Mouse (Mus musculus) kidney, postnatal 10 days (tissue): Measurements from ENCODE around the gene Ldhc.
"Not testable (repeated sequence)": the region's sequence is repeated elsewhere in the genome, so short reads cannot be mapped to it uniquely, and the experiment has no call there.

ENCODE experiments used
- DNase-seq: peaks from one replicate; pipeline ENCODE4 v3.0.0; 2021; ENCODE audit warnings: mixed read lengths

Gene Ldhc

DNA sequence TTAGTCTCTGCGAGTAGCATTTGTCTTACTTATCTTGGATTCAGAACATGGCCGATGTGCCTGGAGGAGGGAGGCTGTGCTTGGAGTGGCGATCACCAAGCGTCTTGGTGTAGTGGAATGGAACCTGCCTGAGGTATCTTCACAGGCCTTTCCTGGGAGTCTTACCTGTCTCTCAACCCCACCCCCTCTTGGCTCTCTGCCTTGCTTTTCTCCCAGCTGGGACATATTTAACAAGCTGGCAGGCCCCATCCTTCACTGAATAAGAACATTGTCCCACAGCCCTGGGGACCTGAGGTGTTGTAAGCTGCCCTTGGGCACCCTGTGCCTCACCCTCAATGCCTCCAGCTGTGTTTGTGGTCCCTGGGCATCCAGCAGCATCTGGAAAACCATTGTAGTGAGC is 17.4 kb upstream of the Ldhc start:
- peak; percentile 32 for DNase-seq

DNA sequence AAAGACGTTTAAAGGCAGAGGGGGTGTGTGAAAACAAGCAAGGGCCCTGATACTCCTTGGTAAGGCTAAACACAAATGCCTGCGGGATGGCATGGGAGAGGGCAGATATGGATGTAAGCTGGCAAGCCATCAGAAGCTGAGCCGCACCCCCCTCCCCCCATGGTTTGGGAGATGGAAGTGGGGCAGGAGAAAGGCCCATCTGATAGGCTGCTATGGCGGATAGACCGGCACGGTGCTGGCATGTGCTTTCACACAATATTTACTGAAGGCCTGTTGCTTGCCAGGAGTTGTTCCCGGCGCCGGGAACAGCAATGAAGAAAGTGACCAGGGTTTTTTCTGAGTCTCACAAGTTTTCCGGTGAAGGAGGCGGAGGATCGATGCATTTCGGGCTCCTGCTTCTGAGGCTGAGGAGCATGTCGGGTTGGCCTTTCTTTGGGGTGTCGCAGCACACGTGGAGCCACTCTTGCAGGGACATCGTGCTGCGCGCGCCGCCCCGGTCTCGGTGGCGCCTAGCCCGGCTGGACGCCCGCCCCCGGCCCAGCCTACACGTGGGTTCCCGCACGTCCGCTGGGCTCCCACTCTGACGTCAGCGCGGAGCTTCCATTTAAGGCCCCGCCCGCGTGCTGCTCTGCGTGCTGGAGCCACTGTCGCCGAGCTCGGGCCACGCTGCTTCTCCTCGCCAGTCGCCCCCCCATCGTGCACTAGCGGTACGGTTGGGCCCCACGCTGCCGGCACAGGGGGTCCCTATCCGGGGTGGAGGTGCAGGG is 15.6 kb upstream of the Ldhc start:
- DNase-seq, result peak; percentile 99

- DNase-seq, result no peak
Observed at GRCm38 (mm10) chr7:46845978-46846485, 15.0 kb upstream of the Ldhc start.

GRCm38 (mm10) chr7:46846486-46847244 is 14.3 kb upstream of the Ldhc start:
- peak; percentile 73 for DNase-seq

- no peak for DNase-seq
Observed at GRCm38 (mm10) chr7:46849287-46849686, 11.7 kb upstream of the Ldhc start.

DNA sequence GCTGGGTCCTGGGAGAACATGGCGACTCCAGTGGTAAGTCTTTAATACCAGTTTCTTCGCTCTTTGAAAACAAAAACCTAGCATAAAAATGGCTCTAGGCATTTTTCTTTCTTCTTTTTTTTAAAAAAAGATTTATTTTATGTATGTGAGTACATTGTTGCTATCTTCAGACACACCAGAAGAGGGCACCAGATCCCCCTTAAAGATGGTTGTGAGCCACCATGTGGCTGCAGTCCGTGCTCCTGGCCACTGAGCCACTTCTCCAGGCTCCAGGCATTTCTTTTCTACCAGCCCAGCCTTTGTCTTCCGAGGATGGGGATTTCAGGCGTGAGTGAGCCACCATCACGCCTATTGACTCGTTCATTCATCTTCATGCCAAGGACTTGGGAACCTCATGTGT is 10.0 kb upstream of the Ldhc start:
- no peak for DNase-seq

DNA sequence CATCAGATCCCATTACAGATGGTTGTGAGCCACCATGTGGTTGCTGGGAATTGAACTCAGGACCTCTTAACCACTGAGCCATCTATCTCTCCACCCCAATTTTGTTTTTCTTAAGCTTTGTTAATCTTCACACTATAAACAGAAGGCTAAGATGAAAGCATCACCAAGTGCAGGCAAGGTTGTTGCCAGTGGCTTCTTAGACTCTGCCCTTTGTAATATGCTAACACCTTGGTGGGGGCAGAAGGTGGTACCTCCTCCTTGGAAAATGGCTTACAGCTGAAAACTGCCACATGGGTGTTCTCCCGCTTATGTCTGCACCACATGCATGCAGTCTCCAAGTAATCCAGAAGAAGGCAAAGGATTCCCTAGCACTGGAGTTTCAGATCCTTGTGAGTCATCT is 8.3 kb upstream of the Ldhc start:
- DNase-seq, result no peak

DNA sequence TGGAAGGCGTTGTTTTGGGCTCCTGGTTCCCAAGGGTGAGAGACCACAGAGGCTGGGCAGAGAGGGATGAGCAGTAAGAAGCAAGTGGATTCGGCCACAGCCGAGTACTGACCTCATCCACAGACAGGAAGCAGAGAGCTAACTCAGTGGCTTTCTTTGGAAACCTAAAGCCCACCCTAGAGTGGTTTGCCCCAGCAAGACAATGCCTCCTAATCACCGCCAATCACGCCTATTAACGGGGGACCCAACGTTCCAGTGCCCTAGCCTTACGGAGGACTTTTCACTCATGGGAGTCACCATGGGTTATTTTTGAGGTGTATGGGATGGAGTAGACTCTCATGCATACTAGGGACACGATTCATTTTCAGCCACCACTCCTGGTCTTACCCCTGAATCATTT is 7.6 kb upstream of the Ldhc start:
- no peak for DNase-seq

GRCm38 (mm10) chr7:46855866-46856560 is 5.0 kb upstream of the Ldhc start:
- no peak for DNase-seq

- DNase-seq, result no peak
Observed at GRCm38 (mm10) chr7:46857436-46857835, 3.6 kb upstream of the Ldhc start.

DNA sequence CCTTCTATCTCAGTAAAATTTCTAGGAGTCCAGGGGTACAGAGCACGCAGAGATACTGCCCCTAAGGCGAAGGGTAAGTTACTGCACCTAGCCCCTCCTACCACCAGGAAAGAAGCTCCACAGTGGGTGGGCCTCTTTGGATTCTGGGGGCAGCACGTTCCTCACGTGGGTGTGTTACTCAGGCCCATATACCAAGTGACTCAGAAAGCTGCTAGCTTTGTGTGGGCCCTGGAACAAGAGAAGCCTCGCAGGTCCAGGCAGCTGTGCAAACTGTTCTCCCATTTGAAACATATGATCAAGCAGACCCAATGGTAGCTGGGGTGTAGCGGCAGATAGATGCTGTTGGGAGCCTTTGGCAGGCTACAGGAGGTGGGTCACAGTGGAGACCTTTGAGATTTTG is 2.0 kb upstream of the Ldhc start:
- DNase-seq, result no peak

DNA sequence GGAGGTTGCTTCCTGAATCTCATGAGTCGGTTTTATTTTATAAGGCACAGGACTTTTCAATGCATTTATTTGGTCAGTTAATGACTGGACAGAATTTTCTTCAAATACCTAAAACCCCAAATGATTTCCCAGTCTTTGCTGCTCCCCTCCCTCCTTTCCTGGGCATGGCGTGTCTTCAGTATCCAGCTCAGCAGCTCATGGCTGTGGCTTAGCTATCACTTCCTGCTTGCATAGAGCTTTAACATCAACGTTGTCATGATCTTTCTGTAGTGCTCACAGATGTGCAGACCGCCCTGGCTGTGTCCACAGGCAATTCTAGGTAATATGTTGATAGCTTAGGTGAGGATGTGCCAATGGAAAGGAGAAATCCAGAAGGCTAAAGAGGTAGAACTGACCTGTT is 11.0 kb downstream of the Ldhc start:
- DNase-seq, result no peak

DNA sequence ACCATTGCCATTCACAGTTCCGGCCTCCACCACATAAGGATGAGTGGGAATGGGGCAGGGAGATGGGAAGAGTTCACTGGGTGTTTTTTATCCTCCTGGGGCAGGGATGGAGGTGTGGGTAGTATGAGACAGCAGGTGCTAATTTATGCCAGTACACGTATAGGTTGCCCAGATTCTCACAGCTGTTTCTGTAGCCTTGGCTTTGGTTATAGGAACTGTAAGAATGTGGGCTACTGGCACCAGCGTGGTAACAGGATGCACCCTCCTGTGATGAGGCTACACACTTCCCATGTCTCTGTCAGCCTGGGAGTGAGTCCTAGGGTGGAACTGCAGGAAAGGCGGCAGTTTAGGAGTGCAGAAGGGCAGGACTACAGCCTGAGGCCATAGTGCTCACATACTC is 15.8 kb downstream of the Ldhc start:
- DNase-seq, result no peak

- DNase-seq, result no peak
Observed at GRCm38 (mm10) chr7:46877255-46877654, 16.3 kb downstream of the Ldhc start.

DNA sequence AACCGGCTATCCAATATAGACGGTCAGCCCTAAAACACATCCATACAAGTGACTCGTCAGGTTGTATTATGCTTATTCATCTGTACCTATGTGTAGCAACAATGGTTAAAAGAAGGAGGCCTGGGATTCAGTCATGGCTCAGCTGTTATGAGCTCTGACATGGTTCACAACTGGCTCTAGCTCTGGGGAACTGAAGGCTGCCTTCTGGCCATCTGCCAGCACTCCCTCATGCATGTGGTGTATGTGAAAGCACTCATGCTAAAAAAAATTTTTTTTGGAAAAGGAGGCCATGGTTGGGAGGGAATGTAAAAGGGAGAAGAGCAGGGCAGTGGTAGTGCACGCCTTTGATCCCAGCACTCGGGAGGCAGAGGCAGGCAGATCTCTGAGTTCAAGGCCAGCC is 18.8 kb downstream of the Ldhc start:
- DNase-seq, result peak; percentile 56

GRCm38 (mm10) chr7:46880992-46881391 is 20.0 kb downstream of the Ldhc start:
- no peak for DNase-seq

- not testable (repeated sequence) for DNase-seq
Observed at GRCm38 (mm10) chr7:46881941-46882340, 20.9 kb downstream of the Ldhc start.

DNA sequence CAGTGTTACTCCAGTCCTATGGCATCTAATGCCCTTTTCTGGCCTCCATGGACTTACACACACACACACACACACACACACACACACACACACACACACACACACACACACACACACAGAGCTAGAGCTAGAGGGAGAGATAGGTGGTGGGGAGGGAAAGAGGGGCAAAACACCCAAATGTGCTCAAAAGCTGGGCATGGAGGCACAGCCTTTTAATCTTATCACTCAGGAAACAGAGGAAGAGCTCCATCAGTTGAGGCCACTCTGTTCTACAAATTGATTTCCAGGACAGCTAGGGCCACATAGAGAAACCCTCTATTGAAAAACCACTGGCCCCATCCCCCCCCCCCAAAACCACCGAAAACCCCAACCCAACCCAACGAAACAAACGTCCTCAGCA is 22.3 kb downstream of the Ldhc start:
- DNase-seq, result no peak

- no peak for DNase-seq
Observed at GRCm38 (mm10) chr7:46895511-46895910, 34.5 kb downstream of the Ldhc start.

GRCm38 (mm10) chr7:46899343-46899742 is 38.3 kb downstream of the Ldhc start:
- no peak for DNase-seq

DNA sequence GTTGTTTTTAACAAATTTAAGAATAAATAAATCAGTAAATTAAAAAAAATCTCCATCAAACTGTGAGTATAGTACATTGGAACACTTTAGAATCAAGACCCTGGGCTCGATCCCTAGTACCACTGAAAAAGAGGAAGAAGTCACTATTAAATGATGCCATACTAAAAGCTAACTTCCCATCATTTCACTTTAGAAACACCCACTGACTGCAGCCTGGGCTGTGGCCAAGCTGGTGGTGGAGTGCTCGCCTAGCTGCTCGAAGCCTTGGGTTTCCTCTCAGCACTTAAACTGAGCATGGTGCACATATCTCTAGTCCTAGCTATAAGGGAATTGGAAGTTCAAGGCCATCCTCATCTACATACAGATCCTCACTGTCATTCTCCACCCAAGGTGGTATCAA is 50.2 kb downstream of the Ldhc start:
- DNase-seq, result no peak

GRCm38 (mm10) chr7:46916376-46916775 is 55.4 kb downstream of the Ldhc start:
- DNase-seq, result no peak

DNA sequence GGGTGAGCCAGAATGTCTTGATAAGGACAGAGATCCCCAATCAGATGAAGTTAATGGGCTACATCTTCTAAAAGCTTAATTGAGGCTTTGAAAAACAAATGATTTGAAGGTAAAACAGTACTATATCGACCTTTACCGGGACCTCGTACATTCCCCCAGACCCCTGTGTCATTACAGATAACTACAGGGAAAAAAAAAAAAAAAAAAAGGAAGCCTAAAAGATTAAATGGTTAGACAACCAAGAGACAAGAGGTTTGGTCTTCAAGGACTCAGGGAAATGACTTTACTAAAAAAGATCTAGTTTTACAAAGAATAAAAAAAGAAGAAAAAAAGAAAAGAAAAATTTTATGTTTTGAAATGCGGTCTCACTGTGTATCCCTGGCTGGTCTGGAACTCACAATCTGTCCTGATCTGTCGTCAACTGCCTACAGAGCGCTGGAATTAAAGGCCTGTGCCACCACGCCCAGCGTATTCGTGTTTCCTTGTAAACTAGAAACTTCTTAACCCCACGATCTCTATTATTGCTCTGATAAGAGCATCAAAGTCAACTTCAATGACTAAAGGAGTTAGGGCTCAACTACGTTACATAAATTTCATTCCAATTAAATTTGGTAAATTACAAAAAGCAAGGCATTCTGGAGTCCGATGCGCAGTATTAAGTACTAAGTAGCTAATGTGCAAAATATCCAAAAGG is 57.8 kb downstream of the Ldhc start:
- DNase-seq, result peak; percentile 17
